13 mouse cellular contexts compared by ENCODE assay signal in the genomic region with DNA sequence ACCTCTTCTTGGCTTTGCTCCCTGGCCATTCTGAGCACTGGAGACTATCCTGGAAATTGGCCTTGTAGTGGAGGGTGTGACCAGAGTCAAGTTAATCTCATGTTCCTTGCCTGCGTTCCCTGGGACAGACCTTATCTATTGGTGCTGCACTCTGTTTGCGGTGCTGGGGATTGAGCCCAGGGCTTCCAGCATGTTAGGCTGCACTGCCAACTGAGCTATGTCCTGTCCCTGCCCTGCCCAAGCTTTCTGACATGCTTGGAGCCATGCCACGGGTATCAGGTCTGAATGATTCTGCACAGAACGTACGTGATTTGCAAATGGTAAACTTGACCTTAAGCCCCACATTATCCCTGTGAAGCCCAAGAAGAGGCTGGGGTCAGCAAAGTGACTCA.
"Had no signal": no experiment of that assay in that cellular context is flagged by ENCODE, and none has a peak within 500 bp of the region (broad histone marks: within the 10 kb centered on the region; RNA-seq: fewer than 3 reads in every experiment).

No protein-coding gene starts in this region.

- H3K4me2 ChIP-seq: liver, embryonic 11.5 days; liver, embryonic 15.5 days; lung, embryonic 15.5 days; midbrain, embryonic 13.5 days had no signal

- H3K4me3 ChIP-seq: layer of hippocampus, adult 2 months; left cerebral cortex, adult 2 months; liver, embryonic 15.5 days; lung, embryonic 15.5 days; megakaryocyte, embryonic 14.5 days; midbrain, embryonic 10.5 days; midbrain, embryonic 13.5 days; myocyte had no signal

- H3K9me3 ChIP-seq: liver, embryonic 15.5 days; lung, embryonic 15.5 days; megakaryocyte, embryonic 14.5 days; midbrain, embryonic 10.5 days; midbrain, embryonic 13.5 days had no signal

- DNase-seq: right cerebral cortex, adult 18-20 months; right cerebral cortex, postnatal 14 days; thymus, adult 18-20 months had no signal

- H3K9ac ChIP-seq: liver, embryonic 15.5 days; lung, embryonic 15.5 days had no signal

- H3K27me3 ChIP-seq: lung, embryonic 15.5 days; midbrain, embryonic 13.5 days had no signal

- H3K36me3 ChIP-seq: liver, embryonic 15.5 days; lung, embryonic 15.5 days; midbrain, embryonic 13.5 days had no signal

- H3K27ac ChIP-seq: kidney, postnatal 0 days; liver, embryonic 15.5 days; lung, embryonic 15.5 days; midbrain, embryonic 13.5 days had no signal
